Mouse (Mus musculus) bone marrow, adult 2 months (tissue): ENCODE data around the gene Plac8.

ENCODE experiments used
- CTCF ChIP-seq: fragments of 200-500 bp; IDR thresholded peaks from 2 replicates; pipeline ENCODE4 v1.5.1; 2011; ENCODE audit warnings: low read length, control low read depth; ENCODE audit not compliant: control insufficient read depth, insufficient read depth
- POLR2A ChIP-seq: fragments of 200-500 bp; IDR thresholded peaks from 2 replicates; pipeline ENCODE4 v1.6.1; 2011; ENCODE audit warnings: low read depth, mild to moderate bottlenecking, control low read depth, low read length, borderline replicate concordance; ENCODE audit not compliant: control insufficient read depth

- TF ChIP-seq CTCF (no peak), POLR2A (no peak)
Measured at GRCm38 (mm10) chr5:100519027-100519411, 53.0 kb downstream of the Plac8 start.
